7 mouse cellular contexts compared by ENCODE assay signal in genomic region chr8:120368191-120368590, GRCm38 (mm10).
DNase-seq lines count a peak whose midpoint lies in the region; ATAC-seq lines count a peak whose summit lies in the region.
"Not testable (repeated sequence)": the region's sequence is repeated elsewhere in the genome, so short reads cannot be mapped to it uniquely, and the experiment has no call there.

No protein-coding gene starts in this region.

- H3K4me2 ChIP-seq in embryonic facial prominence, embryonic 15.5 days (replicated peaks); hindbrain, embryonic 12.5 days (replicated peaks); kidney, embryonic 14.5 days (replicated peaks; ENCODE audit: low read depth, low read length); limb, embryonic 15.5 days; neural tube, embryonic 13.5 days: not testable (repeated sequence)
- 0 out of 2 replicates have a peak overlapping the region, but pooled peaks have one; percentile 42 for H3K4me2 ChIP-seq in lung, embryonic 15.5 days

- 69% methylated on average over 1 of the region's 1 CpGs for whole genome bisulfite sequencing in embryonic facial prominence, embryonic 15.5 days
- 75% methylated on average over 1 of the region's 1 CpGs for WGBS in heart, embryonic 10.5 days
- 65% methylated on average over 1 of the region's 1 CpGs for WGBS in hindbrain, embryonic 12.5 days
- WGBS in kidney, embryonic 14.5 days, result 86% methylated on average over 1 of the region's 1 CpGs
- WGBS in limb, embryonic 15.5 days, result 64% methylated on average over 1 of the region's 1 CpGs
- 59% methylated on average over 1 of the region's 1 CpGs for WGBS in lung, embryonic 15.5 days
- WGBS in neural tube, embryonic 13.5 days, result 76% methylated on average over 1 of the region's 1 CpGs

- not testable (repeated sequence) for H3K9ac ChIP-seq in embryonic facial prominence, embryonic 15.5 days; hindbrain, embryonic 12.5 days; kidney, embryonic 14.5 days (ENCODE audit: low read depth, low read length); limb, embryonic 15.5 days; lung, embryonic 15.5 days; neural tube, embryonic 13.5 days

- H3K9me3 ChIP-seq in embryonic facial prominence, embryonic 15.5 days (replicated peaks); heart, embryonic 10.5 days; hindbrain, embryonic 12.5 days (replicated peaks); kidney, embryonic 14.5 days (ENCODE audit: control insufficient read depth, low read length); limb, embryonic 15.5 days; lung, embryonic 15.5 days; neural tube, embryonic 13.5 days: not testable (repeated sequence)

- peaks cover 52% of the 10 kb centered on the region for H3K4me1 ChIP-seq in embryonic facial prominence, embryonic 15.5 days
- H3K4me1 ChIP-seq in heart, embryonic 10.5 days, result peaks cover 98% of the 10 kb centered on the region
- H3K4me1 ChIP-seq in hindbrain, embryonic 12.5 days, result peaks cover 66% of the 10 kb centered on the region
- H3K4me1 ChIP-seq in kidney, embryonic 14.5 days (ENCODE audit: control insufficient read depth, insufficient read depth, low read length), result peaks cover 65% of the 10 kb centered on the region
- peaks cover 56% of the 10 kb centered on the region for H3K4me1 ChIP-seq in limb, embryonic 15.5 days
- peaks cover 59% of the 10 kb centered on the region for H3K4me1 ChIP-seq in lung, embryonic 15.5 days
- H3K4me1 ChIP-seq in neural tube, embryonic 13.5 days (replicated peaks), result peaks cover 78% of the 10 kb centered on the region

- not testable (repeated sequence) for H3K4me3 ChIP-seq in embryonic facial prominence, embryonic 15.5 days (replicated peaks); heart, embryonic 10.5 days; hindbrain, embryonic 12.5 days; kidney, embryonic 14.5 days (ENCODE audit: low read length); limb, embryonic 15.5 days; lung, embryonic 15.5 days; neural tube, embryonic 13.5 days

- ATAC-seq in embryonic facial prominence, embryonic 15.5 days (ENCODE audit: insufficient number of reproducible peaks, low FRiP score, low TSS enrichment, low read depth); hindbrain, embryonic 12.5 days (ENCODE audit: low FRiP score); kidney, embryonic 14.5 days (ENCODE audit: low FRiP score, low TSS enrichment); limb, embryonic 15.5 days (ENCODE audit: insufficient number of reproducible peaks, low FRiP score, low TSS enrichment, low read depth); lung, embryonic 15.5 days (ENCODE audit: borderline replicate concordance, extremely low read depth, low FRiP score, low TSS enrichment); neural tube, embryonic 13.5 days (ENCODE audit: low read depth): not testable (repeated sequence)

- not testable (repeated sequence) for DNase-seq in heart, embryonic 10.5 days (ENCODE audit: low spot score)

- H3K36me3 ChIP-seq in embryonic facial prominence, embryonic 15.5 days; heart, embryonic 10.5 days; hindbrain, embryonic 12.5 days; kidney, embryonic 14.5 days (ENCODE audit: control insufficient read depth, insufficient read depth, low read length); limb, embryonic 15.5 days; lung, embryonic 15.5 days; neural tube, embryonic 13.5 days: not testable (repeated sequence)

- H3K27ac ChIP-seq in embryonic facial prominence, embryonic 15.5 days (replicated peaks), result peak overlapping the region; percentile 78
- H3K27ac ChIP-seq in heart, embryonic 10.5 days, result peak overlapping the region; percentile 90
- peak overlapping the region; percentile 41; the same call in 1 of the 2 replicates for H3K27ac ChIP-seq in hindbrain, embryonic 12.5 days
- peak overlapping the region; percentile 65; the same call in 1 of the 2 replicates for H3K27ac ChIP-seq in kidney, embryonic 14.5 days (ENCODE audit: low read depth, low read length)
- H3K27ac ChIP-seq in limb, embryonic 15.5 days, result peak overlapping the region; percentile 65
- H3K27ac ChIP-seq in lung, embryonic 15.5 days, result peak overlapping the region; percentile 91
- H3K27ac ChIP-seq in neural tube, embryonic 13.5 days (replicated peaks), result peak overlapping the region; percentile 64

- H3K27me3 ChIP-seq in embryonic facial prominence, embryonic 15.5 days; heart, embryonic 10.5 days (ENCODE audit: insufficient read depth, poor library complexity, severe bottlenecking); kidney, embryonic 14.5 days (ENCODE audit: control insufficient read depth, insufficient read depth, low read length); limb, embryonic 15.5 days; lung, embryonic 15.5 days; neural tube, embryonic 13.5 days: not testable (repeated sequence)
- peaks cover 16% of the 10 kb centered on the region; the same call in 1 of the 2 replicates for H3K27me3 ChIP-seq in hindbrain, embryonic 12.5 days

Comparison
In these comparisons a context has a peak if more than half of its experiments do, and no peak if none do; other contexts are left out.
1. H3K27ac ChIP-seq: peak in every context shown above with its lines; median percentile 91 in lung, embryonic 15.5 days; 90 in heart, embryonic 10.5 days; 78 in embryonic facial prominence, embryonic 15.5 days; 65 in kidney, embryonic 14.5 days; 65 in limb, embryonic 15.5 days; 64 in neural tube, embryonic 13.5 days; 41 in hindbrain, embryonic 12.5 days.